Mouse (Mus musculus) heart, adult 11 months (tissue): ENCODE data around the gene Cyb5r1.

ENCODE experiments used
- DNase-seq: peaks from one replicate; pipeline ENCODE4 v3.0.0; 2022

Cyb5r1 gene

GRCm38 (mm10) chr1:134460294-134461284, 55.2 kb downstream of the Cyb5r1 start:
- no peak for DNase-seq
